Mouse (Mus musculus): Measurements from ENCODE around the gene Muc5ac. TPM values are rescaled to one million over a fixed set of nuclear protein-coding genes. Genes with fewer than 3 reads are reported as not detected.

The Muc5ac gene
- total RNA-seq, 2 experiments from 2014 or later: not detected

- no peak for TF ChIP-seq CTCF (IDR thresholded peaks at IDR 0.05)
- intact Hi-C loops (cut with DNase I): no loop called here
- Histone ChIP-seq H3K4me3 (no peak overlapping the region), H3K27ac (no peak overlapping the region)
- no peak for DNase-seq (ENCODE audit: extremely low spot score in 1 of 2, low spot score in 2 of 2)
Measured at GRCm38 (mm10) chr7:141840354-141840753, 51.6 kb downstream of the Muc5ac start.

- no peak for TF ChIP-seq CTCF (IDR thresholded peaks at IDR 0.05)
- no peak overlapping the region for H3K27ac ChIP-seq
- no peak overlapping the region for H3K4me3 ChIP-seq
- DNase-seq (ENCODE audit: extremely low spot score in 1 of 2, low spot score in 2 of 2): no peak
- intact Hi-C loops (cut with DNase I): no loop called here
Measured at GRCm38 (mm10) chr7:141861046-141861445, 72.3 kb downstream of the Muc5ac start.

Other genes with a start within 250 kb of the Muc5ac start
- 10 to 100 TPM; 59.2 to 72.0 TPM for gene Chid1, start 249.1 kb upstream of the Muc5ac start, total RNA-seq (2021)
- gene Ap2a2, start 226.8 kb upstream of the Muc5ac start, total RNA-seq (2021): 100 to 1,000 TPM; 191 to 201 TPM
- not detected for gene Muc6, start 133.7 kb upstream of the Muc5ac start, total RNA-seq (2021)
- gene Muc2, start 98.6 kb upstream of the Muc5ac start, total RNA-seq (2021): under 1 TPM; 0.61 to 0.65 TPM
- gene Muc5b, start 50.1 kb downstream of the Muc5ac start, total RNA-seq (2021): not detected
- gene Tollip, start 129.5 kb downstream of the Muc5ac start, total RNA-seq (2021): 100 to 1,000 TPM; 116 to 132 TPM
- 100 to 1,000 TPM; 223 to 224 TPM for gene Brsk2, start 160.8 kb downstream of the Muc5ac start, total RNA-seq (2021)